Mouse (Mus musculus) limb, embryonic 12.5 days (tissue): ENCODE measurements around the gene Zfp735. TPM values are rescaled to one million over a fixed set of nuclear protein-coding genes. Genes with fewer than 3 reads are reported as not detected.

Experiments
- ATAC-seq: fragments of 200-750 bp; cut with Nextera tagmentation; 2 replicates; pipeline ENCODE4 v1.8.0; 2017; ENCODE audit warnings: low read depth, moderate TSS enrichment; ENCODE audit not compliant: insufficient number of reproducible peaks, insufficient read depth, low FRiP score, low TSS enrichment
- H3K27ac ChIP-seq: fragments of 300-500 bp; sonication (generic); 2 replicates; pipeline ENCODE4 v1.5.1; 2016; ENCODE audit warnings: mild to moderate bottlenecking, moderate library complexity
- H3K27me3 ChIP-seq: fragments of 300-500 bp; sonication (generic); 2 replicates; pipeline ENCODE4 v1.6.1; 2016; ENCODE audit warnings: mild to moderate bottlenecking, moderate library complexity
- H3K36me3 ChIP-seq: fragments of 300-500 bp; sonication (generic); 2 replicates; pipeline ENCODE4 v1.6.1; 2016; ENCODE audit warnings: mild to moderate bottlenecking, moderate library complexity
- H3K4me1 ChIP-seq: fragments of 300-500 bp; sonication (generic); replicated peaks from 2 replicates; pipeline ENCODE4 v1.6.1; 2016
- H3K4me2 ChIP-seq: fragments of 300-500 bp; sonication (generic); 2 replicates; pipeline ENCODE4 v1.6.1; 2016; ENCODE audit warnings: mild to moderate bottlenecking, moderate library complexity
- H3K4me3 ChIP-seq: fragments of 300-500 bp; sonication (generic); replicated peaks from 2 replicates; pipeline ENCODE4 v1.5.1; 2016; ENCODE audit warnings: mild to moderate bottlenecking
- H3K9ac ChIP-seq: fragments of 300-500 bp; sonication (generic); replicated peaks from 2 replicates; pipeline ENCODE4 v1.6.1; 2016; ENCODE audit warnings: mild to moderate bottlenecking, moderate library complexity
- H3K9me3 ChIP-seq: fragments of 300-500 bp; sonication (generic); 2 replicates; pipeline ENCODE4 v1.6.1; 2016; ENCODE audit warnings: mild to moderate bottlenecking, moderate library complexity
- WGBS: fragments of 180-500 bp; shearing (Covaris S2); methylation state at CpG from one replicate; pipeline ENCODE4 v1.1.7; 2016; 5-methylcytosine and 5-hydroxymethylcytosine counted together
- polyA plus RNA-seq: library from polyadenylated mRNA; unstranded; fragments of >200 nt; fragmentation: Nextera tagmentation; extraction: Ambion mirVana; gene quantifications from 2 replicates; pipeline ENCODE4 v1.2.1, GENCODE M21; 2016

The Zfp735 gene
- polyA plus RNA-seq: not detected in 2 replicates

DNA sequence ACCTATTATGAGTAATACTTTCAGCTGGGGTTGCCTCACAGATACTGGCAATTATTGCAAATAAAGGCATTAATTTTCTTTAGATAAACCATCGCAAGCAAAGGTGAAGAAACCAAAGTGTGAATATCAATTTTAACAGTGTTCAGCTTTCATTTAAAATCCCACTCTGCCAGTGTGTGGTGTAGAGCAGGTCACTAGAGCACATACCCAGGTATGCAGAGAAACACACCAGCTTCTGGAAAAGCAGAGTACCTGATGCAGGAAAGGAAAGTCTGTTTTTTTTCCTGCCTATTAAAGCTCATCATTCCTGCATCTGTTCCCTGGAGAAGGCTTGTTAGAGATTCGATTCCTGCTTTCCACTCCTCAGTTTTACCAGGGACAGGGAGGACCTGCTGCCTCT, at the start of gene Zfp735:
Gene Zfp735 (plus strand): TSS at position 301 of the 400 bp plus-strand sequence.
- no peak within 1 kb of the TSS for H3K4me2 ChIP-seq
- 93% methylated on average over 2 of the region's 2 CpGs for WGBS
- H3K4me1 ChIP-seq: no peaks in the 10 kb centered on the region
- no peaks in the 10 kb centered on the region for H3K36me3 ChIP-seq
- peaks cover 22% of the 10 kb centered on the region; the same call in 1 of the 2 replicates for H3K9me3 ChIP-seq
- no peaks in the 10 kb centered on the region for H3K27me3 ChIP-seq
- H3K27ac ChIP-seq: no peak within 1 kb of the TSS
- H3K9ac ChIP-seq: no peak within 1 kb of the TSS
- no peak within 1 kb of the TSS for H3K4me3 ChIP-seq
- ATAC-seq: no peak

DNA sequence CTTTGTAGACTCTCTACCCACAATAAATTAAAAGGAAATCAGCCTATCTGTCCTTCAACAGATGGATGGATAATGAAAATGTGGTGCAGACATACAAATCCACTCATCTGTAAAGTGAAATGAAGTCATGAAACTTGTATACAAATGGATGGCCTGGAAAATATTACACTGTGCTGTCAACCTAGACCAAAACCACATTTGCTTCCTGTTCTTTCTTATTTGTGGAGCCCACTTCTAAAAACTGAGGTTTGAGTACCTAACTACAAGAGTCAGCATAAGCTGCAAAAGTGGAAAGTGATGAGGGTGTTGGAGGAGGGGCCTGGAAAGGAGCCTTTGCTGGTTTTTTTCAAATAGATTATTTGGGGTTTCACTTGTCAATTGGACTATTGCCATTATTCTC, 70.5 kb downstream of the Zfp735 start:
- no peak overlapping the region for H3K4me2 ChIP-seq

More for the DNA sequence above, 70.5 kb downstream of the Zfp735 start:
- Histone ChIP-seq H3K9ac (no peak overlapping the region), H3K36me3 (no peaks in the 10 kb centered on the region), H3K9me3 (peaks cover 32% of the 10 kb centered on the region), H3K4me1 (no peaks in the 10 kb centered on the region), H3K27me3 (no peaks in the 10 kb centered on the region), H3K4me3 (no peak overlapping the region), H3K27ac (no peak overlapping the region)
- ATAC-seq: no peak

Other genes starting within 250 kb of the Zfp735 start
- not detected in 2 replicates for gene Olfr380, start 231.3 kb upstream of the Zfp735 start, polyA plus RNA-seq
- not detected in 2 replicates for gene Olfr381, start 197.2 kb upstream of the Zfp735 start, polyA plus RNA-seq
- gene Olfr382, start 171.6 kb upstream of the Zfp735 start, polyA plus RNA-seq: not detected in 2 replicates
- gene Olfr385, start 95.8 kb upstream of the Zfp735 start, polyA plus RNA-seq: not detected in 2 replicates
- gene Olfr384, start 90.2 kb upstream of the Zfp735 start, polyA plus RNA-seq: not detected in 2 replicates
- not detected in 2 replicates for gene Olfr389, start 91.9 kb downstream of the Zfp735 start, polyA plus RNA-seq
- gene Olfr390, start 94.2 kb downstream of the Zfp735 start, polyA plus RNA-seq: not detected in 2 replicates
- not detected in 2 replicates for gene Olfr391-ps, start 114.3 kb downstream of the Zfp735 start, polyA plus RNA-seq
- not detected in 2 replicates for gene Olfr392, start 128.3 kb downstream of the Zfp735 start, polyA plus RNA-seq
- not detected in 2 replicates for gene Olfr393, start 162.7 kb downstream of the Zfp735 start, polyA plus RNA-seq
- not detected in 2 replicates for gene Olfr394, start 202.0 kb downstream of the Zfp735 start, polyA plus RNA-seq
- gene Olfr395, start 220.5 kb downstream of the Zfp735 start, polyA plus RNA-seq: not detected in 2 replicates
- gene Olfr23, start 247.9 kb downstream of the Zfp735 start, polyA plus RNA-seq: not detected in 2 replicates